Mouse (Mus musculus) intestine, embryonic 16.5 days (tissue): ENCODE measurements around the gene Spocd1. TPM values are rescaled to one million over a fixed set of nuclear protein-coding genes. Genes with fewer than 3 reads are reported as not detected.

Source experiments
- ATAC-seq: fragments of 200-750 bp; cut with Nextera tagmentation; 2 replicates; pipeline ENCODE4 v1.8.0; 2017; ENCODE audit warnings: moderate TSS enrichment, moderate library complexity
- H3K27ac ChIP-seq: fragments of 300-500 bp; sonication (generic); 2 replicates; pipeline ENCODE4 v1.5.1; 2014; ENCODE audit warnings: mild to moderate bottlenecking, low read length
- H3K27me3 ChIP-seq: fragments of 300-500 bp; sonication (generic); replicated peaks from 2 replicates; pipeline ENCODE4 v1.6.1; 2014; ENCODE audit warnings: low read length, control low read depth, mixed read lengths; ENCODE audit not compliant: control insufficient read depth, insufficient read depth
- H3K36me3 ChIP-seq: fragments of 300-500 bp; sonication (generic); 2 replicates; pipeline ENCODE4 v1.6.1; 2014; ENCODE audit warnings: low read length, control low read depth; ENCODE audit not compliant: control insufficient read depth, insufficient read depth
- H3K4me1 ChIP-seq: fragments of 300-500 bp; sonication (generic); 2 replicates; pipeline ENCODE4 v1.6.1; 2014; ENCODE audit warnings: low read length, control low read depth, mixed read lengths; ENCODE audit not compliant: control insufficient read depth, insufficient read depth
- H3K4me2 ChIP-seq: fragments of 300-500 bp; sonication (generic); 2 replicates; pipeline ENCODE4 v1.6.1; 2014; ENCODE audit warnings: low read depth, low read length, control low read depth
- H3K4me3 ChIP-seq: fragments of 300-500 bp; sonication (generic); 2 replicates; pipeline ENCODE4 v1.5.1; 2014; ENCODE audit warnings: mild to moderate bottlenecking, low read length
- H3K9ac ChIP-seq: fragments of 300-500 bp; sonication (generic); 2 replicates; pipeline ENCODE4 v1.6.1; 2014; ENCODE audit warnings: low read depth, low read length
- H3K9me3 ChIP-seq: fragments of 300-500 bp; sonication (generic); 2 replicates; pipeline ENCODE4 v1.6.1; 2016; ENCODE audit warnings: low read length, control low read depth; ENCODE audit not compliant: control insufficient read depth
- WGBS: fragments of 180-500 bp; shearing (Covaris S2); extraction: QIAGEN DNeasy Blood & Tissue Kit; methylation state at CpG from one replicate; pipeline ENCODE4 v1.1.7; 2014; 5-methylcytosine and 5-hydroxymethylcytosine counted together
- polyA plus RNA-seq: library from polyadenylated mRNA; unstranded; fragments of >200 nt; fragmentation: Nextera tagmentation; extraction: Ambion mirVana; gene quantifications from 2 replicates; pipeline ENCODE4 v1.2.1, GENCODE M21; 2015

The Spocd1 gene
- polyA plus RNA-seq, 1 experiment from 2014 or later = not detected

DNA sequence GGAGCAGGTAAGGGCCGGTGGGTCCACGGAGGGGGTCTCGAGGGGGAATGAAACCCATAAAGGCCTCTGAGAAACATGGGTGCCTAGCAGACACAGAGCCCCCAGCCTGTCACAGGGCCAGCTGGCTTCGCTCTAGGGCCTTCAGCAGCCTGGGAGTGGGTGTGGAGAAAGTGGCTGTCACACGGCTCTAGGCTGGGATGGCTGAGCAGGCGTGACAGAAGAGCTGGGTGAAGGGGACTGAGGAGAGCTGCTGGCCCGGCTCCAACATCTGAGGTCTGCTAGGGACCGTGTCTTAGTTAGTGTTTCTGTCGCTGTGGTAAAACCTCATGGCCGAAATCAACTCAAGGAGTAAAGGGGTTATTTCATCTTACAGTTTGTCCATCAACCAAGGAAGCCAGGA is 73.1 kb downstream of the Spocd1 start:
- Histone ChIP-seq H3K4me2 (no peak overlapping the region), H3K27ac (no peak overlapping the region), H3K27me3 (peaks cover 17% of the 10 kb centered on the region; the same call in 1 of the 2 replicates), H3K4me1 (peaks cover 11% of the 10 kb centered on the region; the same call in 1 of the 2 replicates), H3K4me3 (no peak overlapping the region), H3K9me3 (no peaks in the 10 kb centered on the region), H3K9ac (no peak overlapping the region), H3K36me3 (no peaks in the 10 kb centered on the region)
- no peak for ATAC-seq
- 66% methylated on average over 10 of the region's 10 CpGs for WGBS

DNA sequence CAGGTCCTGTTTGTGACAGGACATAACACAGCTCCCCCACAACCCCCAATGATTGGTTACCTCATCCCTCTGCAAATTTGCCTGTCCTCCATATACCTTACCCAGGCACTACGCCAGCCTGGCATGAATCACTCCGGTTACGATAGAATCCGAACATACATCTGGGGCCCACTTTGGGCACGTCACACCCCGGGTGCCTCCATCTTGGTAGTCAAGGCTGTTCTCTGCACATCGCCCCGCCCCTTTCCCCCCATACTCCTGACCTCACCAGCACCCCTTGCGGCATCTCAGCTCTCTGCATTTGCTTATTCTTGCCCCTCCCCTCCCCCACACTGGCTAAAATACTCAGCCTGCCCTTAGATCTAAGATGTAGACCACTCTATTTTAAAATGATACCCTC is 76.5 kb downstream of the Spocd1 start:
- ATAC-seq = no peak
- no peak overlapping the region for H3K9ac ChIP-seq
- WGBS = 62% methylated on average over 9 of the region's 9 CpGs

DNA sequence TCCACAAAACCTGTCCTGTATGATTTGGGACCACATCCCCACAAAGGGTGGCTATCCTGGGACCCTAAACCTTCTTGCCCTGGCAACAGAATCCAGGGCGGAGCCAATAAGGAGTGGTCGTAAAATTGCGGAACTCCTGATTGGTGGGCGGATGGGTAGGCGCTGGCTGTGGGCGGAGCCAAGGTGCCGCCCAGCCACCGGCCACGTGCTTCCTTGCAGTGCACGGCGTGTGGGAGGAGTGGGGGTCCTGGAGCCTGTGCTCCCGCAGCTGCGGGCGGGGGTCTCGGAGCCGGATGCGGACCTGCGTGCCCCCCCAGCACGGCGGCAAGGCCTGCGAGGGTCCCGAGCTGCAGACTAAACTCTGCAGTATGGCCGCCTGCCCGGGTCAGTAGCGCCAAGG is 77.5 kb downstream of the Spocd1 start:
- no peaks in the 10 kb centered on the region for H3K36me3 ChIP-seq
- H3K27me3 ChIP-seq = peaks cover 20% of the 10 kb centered on the region; the same call in 1 of the 2 replicates
- peak overlapping the region; percentile 36 for H3K4me3 ChIP-seq
- 14% methylated on average over 25 of the region's 25 CpGs for WGBS
- H3K9ac ChIP-seq = peak overlapping the region; percentile 53
- peak overlapping the region; percentile 65 for H3K4me2 ChIP-seq
- H3K27ac ChIP-seq = no peak overlapping the region
- no peaks in the 10 kb centered on the region for H3K9me3 ChIP-seq
- ATAC-seq = peak; percentile 45
- H3K4me1 ChIP-seq = peaks cover 11% of the 10 kb centered on the region; the same call in 1 of the 2 replicates

More for the DNA sequence above, 76.5 kb downstream of the Spocd1 start:
- Histone ChIP-seq H3K36me3 (no peaks in the 10 kb centered on the region), H3K4me3 (no peak overlapping the region), H3K9me3 (no peaks in the 10 kb centered on the region), H3K4me1 (peaks cover 11% of the 10 kb centered on the region; the same call in 1 of the 2 replicates), H3K27me3 (peaks cover 20% of the 10 kb centered on the region; the same call in 1 of the 2 replicates), H3K4me2 (no peak overlapping the region), H3K27ac (no peak overlapping the region)

Other genes starting within 250 kb of the Spocd1 start
- 9.2 and 10.6 TPM in 2 replicates for gene Tmem39b, start 232.4 kb upstream of the Spocd1 start, polyA plus RNA-seq
- gene Khdrbs1, start 186.9 kb upstream of the Spocd1 start, polyA plus RNA-seq = 62.2 and 62.6 TPM in 2 replicates
- 277 and 289 TPM in 2 replicates for gene Ptp4a2, start 118.0 kb upstream of the Spocd1 start, polyA plus RNA-seq
- 0.99 and 1.0 TPM in 2 replicates for gene Adgrb2, start 55.6 kb downstream of the Spocd1 start, polyA plus RNA-seq
- gene Col16a1, start 118.6 kb downstream of the Spocd1 start, polyA plus RNA-seq = 36.3 and 45.1 TPM in 2 replicates
- 81.6 and 81.7 TPM in 2 replicates for gene Pef1, start 173.3 kb downstream of the Spocd1 start, polyA plus RNA-seq
- gene Hcrtr1, start 210.1 kb downstream of the Spocd1 start, polyA plus RNA-seq = 0.22 and 0.34 TPM in 2 replicates
- 78.3 and 80.3 TPM in 2 replicates for gene Tinagl1, start 245.9 kb downstream of the Spocd1 start, polyA plus RNA-seq